9 mouse cellular contexts compared by ENCODE assay signal in the genomic region with DNA sequence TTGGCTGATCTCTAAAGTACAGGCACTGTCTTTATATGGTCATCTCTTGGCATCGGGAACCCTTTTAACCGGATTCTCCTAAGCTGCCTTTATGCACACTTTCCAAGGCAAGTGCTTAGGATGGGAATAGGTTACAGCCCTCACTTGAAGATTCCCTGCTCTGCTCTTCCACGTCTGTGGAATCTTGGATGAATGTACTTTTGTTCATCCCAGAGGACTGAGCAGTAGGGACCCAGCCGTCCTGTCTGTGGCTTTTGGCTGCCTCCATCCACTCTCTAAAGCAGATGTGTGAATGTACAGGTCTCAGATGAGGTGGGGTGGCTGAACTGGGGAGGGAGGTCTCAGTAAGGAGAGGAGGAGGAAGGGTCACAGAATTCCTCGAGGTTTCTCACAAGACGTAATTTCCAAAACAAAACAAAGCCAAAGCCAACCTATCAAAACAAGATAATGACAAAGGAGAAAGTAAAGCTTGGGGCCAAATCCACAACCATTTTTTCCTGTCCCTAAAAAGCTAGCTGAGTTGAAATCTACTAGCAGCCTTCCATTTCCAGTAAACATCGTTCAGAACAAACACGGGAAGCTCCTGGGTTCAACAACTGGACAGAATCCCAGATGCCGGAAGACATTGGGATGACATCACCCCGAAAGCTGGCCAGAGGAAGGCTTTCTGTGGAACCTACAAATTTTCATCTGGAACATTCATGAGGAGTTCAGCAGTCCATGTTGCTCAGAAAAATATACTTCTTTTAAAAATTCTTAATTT. TPM values are rescaled to one million over a fixed set of nuclear protein-coding genes. Genes with fewer than 3 reads are reported as not detected.
DNase-seq lines count a peak whose midpoint lies in the region; ATAC-seq and TF ChIP-seq lines count a peak whose summit lies in the region.
"Had no signal": no experiment of that assay in that cellular context is flagged by ENCODE, and none has a peak within 500 bp of the region (broad histone marks: within the 10 kb centered on the region; RNA-seq: fewer than 3 reads in every experiment).

No protein-coding gene starts in this region.

- intact Hi-C loops in gastrocnemius, adult 2 months (cut with DNase I) = no loop called here
- intact Hi-C loops in left cerebral cortex, postnatal 14 days (cut with DNase I) = no loop called here

- 54% methylated on average over 10 of the region's 10 CpGs for WGBS in kidney, embryonic 16.5 days

- H3K4me1 ChIP-seq in kidney, embryonic 16.5 days (ENCODE audit: insufficient read depth, low read length) = 0 out of 2 replicates have a peak, but pooled peaks cover 3% of the 10 kb centered on the region

- ATAC-seq in kidney, embryonic 16.5 days (ENCODE audit: low FRiP score, low TSS enrichment) = no peak

- TF ChIP-seq POLR2A in myocyte (IDR thresholded peaks at IDR 0.05; ENCODE audit: insufficient read length, low read depth) = no peak

- peak overlapping the region; percentile 40 for H3K4me3 ChIP-seq in gastrocnemius, adult 2 months
- H3K4me3 ChIP-seq in kidney, embryonic 16.5 days (ENCODE audit: low read length) = no peak overlapping the region
- H3K4me3 ChIP-seq in myocyte = no peak overlapping the region

- H3K27ac ChIP-seq in gastrocnemius, adult 2 months = peak overlapping the region; percentile 84
- peak overlapping the region; percentile 80 for H3K27ac ChIP-seq in kidney, embryonic 16.5 days (ENCODE audit: low read length)

- H3K9me3 ChIP-seq in kidney, embryonic 16.5 days (ENCODE audit: low read length) = no peaks in the 10 kb centered on the region

- no peaks in the 10 kb centered on the region for H3K27me3 ChIP-seq in kidney, embryonic 16.5 days (ENCODE audit: insufficient read depth, low read length)
- H3K27me3 ChIP-seq in myocyte (ENCODE audit: control insufficient read depth, insufficient read depth, insufficient read length) = no peaks in the 10 kb centered on the region

- H3K79me2 ChIP-seq in myocyte (ENCODE audit: control insufficient read depth, insufficient read depth) = no peaks in the 10 kb centered on the region

- TF ChIP-seq CTCF in gastrocnemius, adult 2 months (IDR thresholded peaks at IDR 0.05) = no peak

- no peaks in the 10 kb centered on the region for H3K36me3 ChIP-seq in kidney, embryonic 16.5 days (ENCODE audit: insufficient read depth, low read length)
- no peaks in the 10 kb centered on the region for H3K36me3 ChIP-seq in myocyte (ENCODE audit: control insufficient read depth, insufficient read depth)

- peak; percentile 55 for DNase-seq in gastrocnemius, adult 2 months
- DNase-seq in gastrocnemius, adult 8-10 months (ENCODE audit: low spot score in 2 of 2) = no peak
- DNase-seq in heart, adult 9 months (ENCODE audit: low spot score in 2 of 2) = peak; percentile 84 to 85
- no peak for DNase-seq in cerebellum, postnatal 4 days (ENCODE audit: low spot score in 2 of 2)
- DNase-seq in left cerebral cortex, postnatal 14 days (ENCODE audit: low spot score in 2 of 2) = no peak
- DNase-seq in cerebellum, adult 9-11 months = no peak
- DNase-seq: cerebellum, adult 11 months had no signal

- H3K4me2 ChIP-seq in kidney, embryonic 16.5 days (replicated peaks; ENCODE audit: low read depth, low read length) = no peak overlapping the region
- peak overlapping the region; percentile 44 for H3K4me2 ChIP-seq in myocyte (ENCODE audit: low read depth)

- no peak overlapping the region for H3ac ChIP-seq in myocyte (ENCODE audit: control insufficient read depth, insufficient read length)

- H3K9ac ChIP-seq in kidney, embryonic 16.5 days (replicated peaks; ENCODE audit: low read length) = no peak overlapping the region

TF ChIP-seq in myocyte, 11 proteins besides CTCF, POLR2A, EP300 and RAD21:
- TF ChIP-seq SRF (IDR thresholded peaks at IDR 0.05; ENCODE audit: control insufficient read depth, insufficient read length, low read depth) (no peak), TCF12 (IDR thresholded peaks at IDR 0.05; ENCODE audit: insufficient read depth, poor library complexity, severe bottlenecking) (no peak), POLR2AphosphoS2 (IDR thresholded peaks at IDR 0.05; ENCODE audit: insufficient read length, low read depth) (no peak), MAX (IDR thresholded peaks at IDR 0.05; ENCODE audit: low read depth) (no peak), E2F4 (IDR thresholded peaks at IDR 0.05; ENCODE audit: insufficient read depth) (no peak), CEBPB (IDR thresholded peaks at IDR 0.05; ENCODE audit: insufficient read depth, poor library complexity, severe bottlenecking) (no peak), MYOG (IDR thresholded peaks at IDR 0.05; ENCODE audit: control insufficient read depth in 1 of 3, insufficient read depth in 1 of 3, insufficient read length in 2 of 3, low read depth in 2 of 3) (no peak), TCF3 (IDR thresholded peaks at IDR 0.05; ENCODE audit: insufficient read length, low read depth) (no peak), MYOD1 (IDR thresholded peaks at IDR 0.05; ENCODE audit: control insufficient read depth in 1 of 3, insufficient read length in 2 of 3, low read depth in 2 of 3) (no peak), REST (IDR thresholded peaks at IDR 0.05; ENCODE audit: insufficient read depth, insufficient read length) (no peak)

RNA-seq across cellular contexts. Expression of a gene that starts 18.4 kb away (rescaled TPM):
- total RNA-seq in gastrocnemius, adult 2 months (2021) = 10 to 100 TPM; 32.0 to 44.5 TPM
- 10 to 100 TPM; 33.1 to 53.8 (median 37.8) TPM for total RNA-seq in gastrocnemius, adult 8-10 months (2022)
- 9.0 and 13.5 TPM in 2 replicates for polyA plus RNA-seq in kidney, embryonic 16.5 days (2015; fragmentation: Nextera tagmentation; extraction: Ambion mirVana)
- 11.5 TPM for polyA plus RNA-seq in myocyte (2012; fragmentation: generic; extraction: Trizol)
- 100 to 1,000 TPM; 351 to 380 TPM for total RNA-seq in left cerebral cortex, postnatal 14 days (2021)

RNA-seq across cellular contexts. Expression of a gene that starts 37.5 kb away (rescaled TPM):
- total RNA-seq in gastrocnemius, adult 2 months (2021) = 10 to 100 TPM; 18.7 to 21.4 TPM
- 10 to 100 TPM; 14.2 to 26.6 (median 21.2) TPM for total RNA-seq in gastrocnemius, adult 8-10 months (2022)
- polyA plus RNA-seq in kidney, embryonic 16.5 days (2015; fragmentation: Nextera tagmentation; extraction: Ambion mirVana) = 50.7 and 59.2 TPM in 2 replicates
- polyA plus RNA-seq in myocyte (2012; fragmentation: generic; extraction: Trizol) = 72.5 TPM
- 1 to 10 TPM; 4.2 to 4.9 TPM for total RNA-seq in left cerebral cortex, postnatal 14 days (2021)

Comparison
In these comparisons a context has a peak if more than half of its experiments do, and no peak if none do; other contexts are left out.
1. DNase-seq: peak in gastrocnemius, adult 2 months (single experiment) and heart, adult 9 months (2 of 2); none in gastrocnemius, adult 8-10 months (0 of 2), cerebellum, postnatal 4 days (0 of 2), left cerebral cortex, postnatal 14 days (0 of 2) and cerebellum, adult 9-11 months (single experiment).
2. RNA of a gene that starts 18.4 kb away (total RNA-seq): 351 to 380 TPM in left cerebral cortex, postnatal 14 days; 32.0 to 44.5 TPM in gastrocnemius, adult 2 months and 33.1 to 53.8 TPM in gastrocnemius, adult 8-10 months; every median in the first group is over 4 times any median in the second.